24 mouse cellular contexts compared by ENCODE assay signal in genomic region chr3:144067016-144067415, GRCm38 (mm10).
DNase-seq lines count a peak whose midpoint lies in the region; ATAC-seq lines count a peak whose summit lies in the region.
"Had no signal": no experiment of that assay in that cellular context is flagged by ENCODE, and none has a peak within 500 bp of the region (broad histone marks: within the 10 kb centered on the region; RNA-seq: fewer than 3 reads in every experiment).

No protein-coding gene starts in this region.

- no peaks in the 10 kb centered on the region for H3K9me3 ChIP-seq in midbrain, embryonic 11.5 days (ENCODE audit: control insufficient read depth, low read length)
- no peaks in the 10 kb centered on the region for H3K9me3 ChIP-seq in midbrain, embryonic 13.5 days
- H3K9me3 ChIP-seq: embryonic facial prominence, embryonic 10.5 days; embryonic facial prominence, embryonic 12.5 days; forebrain, embryonic 13.5 days; forebrain, embryonic 15.5 days; G1E had no signal

- peak; percentile 86 for ATAC-seq in frontal cortex, adult (ENCODE audit: low TSS enrichment)
- no peak for ATAC-seq in midbrain, embryonic 11.5 days (ENCODE audit: low FRiP score)
- ATAC-seq in midbrain, embryonic 13.5 days = no peak
- ATAC-seq: activated CD4-positive, CD25-positive, alpha-beta regulatory T cell, adult 4 months; CD4-positive, CD25-positive, alpha-beta regulatory T cell, adult 4 months; forebrain, embryonic 13.5 days; forebrain, embryonic 15.5 days; forebrain, postnatal 0 days; Patski had no signal

- H3K9ac ChIP-seq in midbrain, embryonic 11.5 days (ENCODE audit: low read length) = no peak overlapping the region
- no peak overlapping the region for H3K9ac ChIP-seq in midbrain, embryonic 13.5 days (replicated peaks)
- H3K9ac ChIP-seq: embryonic facial prominence, embryonic 12.5 days; forebrain, embryonic 13.5 days; forebrain, embryonic 15.5 days; forebrain, postnatal 0 days had no signal

- no peaks in the 10 kb centered on the region for H3K36me3 ChIP-seq in midbrain, embryonic 11.5 days (ENCODE audit: control insufficient read depth, insufficient read depth, low read length)
- H3K36me3 ChIP-seq in midbrain, embryonic 13.5 days = no peaks in the 10 kb centered on the region
- H3K36me3 ChIP-seq: embryonic facial prominence, embryonic 10.5 days; embryonic facial prominence, embryonic 12.5 days; forebrain, embryonic 15.5 days; G1E had no signal

- no peak overlapping the region for H3K4me3 ChIP-seq in midbrain, embryonic 11.5 days (ENCODE audit: low read depth, low read length)
- H3K4me3 ChIP-seq in midbrain, embryonic 13.5 days (replicated peaks) = no peak overlapping the region
- H3K4me3 ChIP-seq: embryonic facial prominence, embryonic 10.5 days; embryonic facial prominence, embryonic 12.5 days; forebrain, embryonic 13.5 days; forebrain, embryonic 15.5 days had no signal

- no peaks in the 10 kb centered on the region for H3K27me3 ChIP-seq in midbrain, embryonic 11.5 days (ENCODE audit: control insufficient read depth, insufficient read depth, low read length)
- H3K27me3 ChIP-seq in midbrain, embryonic 13.5 days = no peaks in the 10 kb centered on the region
- H3K27me3 ChIP-seq: CH12.LX; embryonic facial prominence, embryonic 12.5 days; forebrain, embryonic 13.5 days; forebrain, embryonic 15.5 days; Patski had no signal

- no peaks in the 10 kb centered on the region for H3K4me1 ChIP-seq in midbrain, embryonic 11.5 days (ENCODE audit: control insufficient read depth, insufficient read depth, low read length)
- no peaks in the 10 kb centered on the region for H3K4me1 ChIP-seq in midbrain, embryonic 13.5 days (replicated peaks)
- H3K4me1 ChIP-seq: embryonic facial prominence, embryonic 10.5 days; embryonic facial prominence, embryonic 12.5 days; forebrain, embryonic 13.5 days; forebrain, embryonic 15.5 days had no signal

- no peak overlapping the region for H3K4me2 ChIP-seq in midbrain, embryonic 11.5 days
- H3K4me2 ChIP-seq in midbrain, embryonic 13.5 days (replicated peaks) = no peak overlapping the region
- H3K4me2 ChIP-seq: embryonic facial prominence, embryonic 12.5 days; forebrain, embryonic 13.5 days; forebrain, embryonic 15.5 days had no signal

- DNase-seq in frontal cortex, postnatal 10 days (ENCODE audit: low spot score in 2 of 2) = no peak
- DNase-seq in midbrain, embryonic 11.5 days (ENCODE audit: low spot score, missing footprints) = peak; percentile 14
- DNase-seq in urinary bladder, adult 18-20 months (ENCODE audit: low spot score in 2 of 2) = no peak
- DNase-seq: adrenal gland, adult 8-10 months; adrenal gland, postnatal 14 days; adrenal gland, postnatal 36 days; B cell, adult 2 months; cerebellum, adult 11 months; cerebellum, adult 18-20 months; cerebellum, adult 8-10 months; cerebellum, adult 9-11 months; cerebellum, postnatal 14 days; forebrain, postnatal 0 days had no signal

- no peak overlapping the region for H3K27ac ChIP-seq in midbrain, embryonic 11.5 days (ENCODE audit: low read depth, low read length)
- H3K27ac ChIP-seq in midbrain, embryonic 13.5 days = no peak overlapping the region
- H3K27ac ChIP-seq: embryonic facial prominence, embryonic 10.5 days; embryonic facial prominence, embryonic 12.5 days; forebrain, embryonic 13.5 days; forebrain, embryonic 15.5 days had no signal

- WGBS in midbrain, embryonic 11.5 days = 91% methylated on average over 3 of the region's 3 CpGs
- WGBS in midbrain, embryonic 13.5 days = 83% methylated on average over 3 of the region's 3 CpGs
